Mouse (Mus musculus): ENCODE measurements at regions not wholly inside any gene's neighbourhood (a gene's known extent, or its start where the extent isn't known, plus 50 kb on each side); places are given as distances from the start of the nearest gene placed in this dataset.

DNA sequence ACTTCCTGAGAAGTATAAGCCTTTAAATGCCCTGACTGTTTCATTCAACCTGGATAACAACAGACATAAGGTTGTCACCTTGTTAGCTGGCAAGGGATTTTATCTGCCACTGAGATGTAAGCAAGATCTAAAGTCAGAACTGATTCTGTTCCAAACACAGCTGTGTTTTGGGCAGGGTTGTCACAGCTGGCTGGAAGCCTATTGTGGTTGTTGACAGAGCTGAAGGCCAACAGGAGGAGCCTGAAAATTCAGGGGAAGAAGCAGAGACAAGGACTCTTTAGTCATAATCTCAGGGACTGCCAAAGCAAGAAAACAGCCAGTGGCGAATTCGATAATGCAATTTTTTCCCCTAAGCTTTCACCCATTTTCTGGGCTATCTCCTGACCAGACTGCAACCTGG lies 118.5 kb upstream of the Sdr16c6 start:
- Histone ChIP-seq H3K9ac (replicated peaks) (no peak overlapping the region), H3K36me3 (replicated peaks; ENCODE audit: control insufficient read depth, insufficient read depth, low read depth) (no peaks in the 10 kb centered on the region), H3K4me3 (ENCODE audit: insufficient read depth in 1 of 2, low read depth in 2 of 2, low read length in 2 of 2) (no peak overlapping the region), H3K4me2 (ENCODE audit: low read depth) (no peak overlapping the region), H3K9me3 (ENCODE audit: control insufficient read depth, low read length) (no peaks in the 10 kb centered on the region), H3K4me1 (replicated peaks; ENCODE audit: control insufficient read depth in 2 of 2, insufficient read depth in 2 of 2, low read length in 1 of 2) (no peaks in the 10 kb centered on the region), H3K27me3 (ENCODE audit: control insufficient read depth, insufficient read depth, low read length) (no peaks in the 10 kb centered on the region), H3K27ac (no peak overlapping the region)
- DNase-seq (ENCODE audit: low read depth in 3 of 3, low spot score in 3 of 3), result no peak
- ATAC-seq (ENCODE audit: insufficient read depth), result no peak
- TF ChIP-seq CTCF (IDR thresholded peaks at IDR 0.05; ENCODE audit: low read depth) (no peak), EP300 (IDR thresholded peaks at IDR 0.05; ENCODE audit: low read depth) (no peak)
- WGBS (ENCODE audit: insufficient replicate concordance), result 62% methylated on average over 2 of the region's 2 CpGs

DNA sequence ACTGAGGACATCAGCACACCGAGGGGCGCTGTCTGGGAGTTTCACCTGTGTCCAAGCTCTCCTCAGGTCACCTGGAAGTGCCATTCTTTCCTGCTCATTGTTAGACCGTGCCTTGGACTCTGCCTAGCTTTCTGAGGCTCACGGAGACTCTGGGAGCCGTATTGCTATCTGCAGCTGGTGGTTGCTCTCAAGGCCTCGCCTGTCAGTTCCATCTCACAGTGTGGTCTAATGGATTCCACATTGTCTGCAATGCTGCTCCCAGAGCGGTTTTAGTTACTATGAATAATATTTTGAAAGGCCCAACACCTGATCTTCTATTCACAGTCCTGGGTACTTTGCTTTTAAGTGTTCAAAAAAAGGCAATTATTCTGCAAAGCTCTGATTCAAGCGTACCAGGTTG lies 117.9 kb upstream of the Sdr16c6 start:
- no peak for TF ChIP-seq CTCF (IDR thresholded peaks at IDR 0.05; ENCODE audit: low read depth)
- TF ChIP-seq EP300 (IDR thresholded peaks at IDR 0.05; ENCODE audit: low read depth), result no peak
- no peak overlapping the region for H3K4me2 ChIP-seq (ENCODE audit: low read depth)
- no peaks in the 10 kb centered on the region for H3K9me3 ChIP-seq (ENCODE audit: control insufficient read depth, low read length)
- DNase-seq (ENCODE audit: low read depth in 3 of 3, low spot score in 3 of 3), result no peak
- no peak for ATAC-seq (ENCODE audit: insufficient read depth)
- H3K9ac ChIP-seq (replicated peaks), result no peak overlapping the region
- no peaks in the 10 kb centered on the region for H3K36me3 ChIP-seq (replicated peaks; ENCODE audit: control insufficient read depth, insufficient read depth, low read depth)
- H3K27me3 ChIP-seq (ENCODE audit: control insufficient read depth, insufficient read depth, low read length), result no peaks in the 10 kb centered on the region
- H3K4me1 ChIP-seq (replicated peaks; ENCODE audit: control insufficient read depth in 2 of 2, insufficient read depth in 2 of 2, low read length in 1 of 2), result no peaks in the 10 kb centered on the region
- 52% methylated on average over 8 of the region's 8 CpGs for WGBS (ENCODE audit: insufficient replicate concordance)
- no peak overlapping the region for H3K4me3 ChIP-seq (ENCODE audit: insufficient read depth in 1 of 2, low read depth in 2 of 2, low read length in 2 of 2)
- no peak overlapping the region for H3K27ac ChIP-seq
